Mouse (Mus musculus) midbrain, embryonic 10.5 days (tissue): Measurements from ENCODE around the gene Slc11a1. TPM values are rescaled to one million over a fixed set of nuclear protein-coding genes. Genes with fewer than 3 reads are reported as not detected.
"Not testable (repeated sequence)": the region's sequence is repeated elsewhere in the genome, so short reads cannot be mapped to it uniquely, and the experiment has no call there.

Experiments used
- DNase-seq: peaks from one replicate; pipeline ENCODE4 v3.0.0-alpha.2; 2017; ENCODE audit warnings: low spot score
- H3K27ac ChIP-seq: fragments of 300-500 bp; sonication (generic); replicated peaks from 2 replicates; pipeline ENCODE4 v1.5.1; 2016; ENCODE audit warnings: mild to moderate bottlenecking
- H3K27me3 ChIP-seq: fragments of 300-500 bp; sonication (generic); 2 replicates; pipeline ENCODE4 v1.6.1; 2016; ENCODE audit warnings: low read depth, mild to moderate bottlenecking; ENCODE audit not compliant: poor library complexity, severe bottlenecking
- H3K36me3 ChIP-seq: fragments of 300-500 bp; sonication (generic); 2 replicates; pipeline ENCODE4 v1.6.1; 2016; ENCODE audit warnings: mild to moderate bottlenecking, moderate library complexity
- H3K4me1 ChIP-seq: fragments of 300-500 bp; sonication (generic); 2 replicates; pipeline ENCODE4 v1.6.1; 2016
- H3K4me3 ChIP-seq: fragments of 300-500 bp; sonication (generic); 2 replicates; pipeline ENCODE4 v1.5.1; 2016; ENCODE audit warnings: mild to moderate bottlenecking, moderate library complexity
- H3K9me3 ChIP-seq: fragments of 300-500 bp; sonication (generic); replicated peaks from 2 replicates; pipeline ENCODE4 v1.6.1; 2016; ENCODE audit warnings: mild to moderate bottlenecking
- WGBS: fragments of 180-500 bp; shearing (Covaris S2); methylation state at CpG from one replicate; pipeline ENCODE4 v1.1.7; 2016; 5-methylcytosine and 5-hydroxymethylcytosine counted together
- polyA plus RNA-seq: library from polyadenylated mRNA; unstranded; fragments of >200 nt; fragmentation: Nextera tagmentation; extraction: Ambion mirVana; gene quantifications from 2 replicates; pipeline ENCODE4 v1.2.1, GENCODE M21; 2016

Gene Slc11a1
- polyA plus RNA-seq, 1 experiment from 2014 or later = 1.4 TPM

DNA sequence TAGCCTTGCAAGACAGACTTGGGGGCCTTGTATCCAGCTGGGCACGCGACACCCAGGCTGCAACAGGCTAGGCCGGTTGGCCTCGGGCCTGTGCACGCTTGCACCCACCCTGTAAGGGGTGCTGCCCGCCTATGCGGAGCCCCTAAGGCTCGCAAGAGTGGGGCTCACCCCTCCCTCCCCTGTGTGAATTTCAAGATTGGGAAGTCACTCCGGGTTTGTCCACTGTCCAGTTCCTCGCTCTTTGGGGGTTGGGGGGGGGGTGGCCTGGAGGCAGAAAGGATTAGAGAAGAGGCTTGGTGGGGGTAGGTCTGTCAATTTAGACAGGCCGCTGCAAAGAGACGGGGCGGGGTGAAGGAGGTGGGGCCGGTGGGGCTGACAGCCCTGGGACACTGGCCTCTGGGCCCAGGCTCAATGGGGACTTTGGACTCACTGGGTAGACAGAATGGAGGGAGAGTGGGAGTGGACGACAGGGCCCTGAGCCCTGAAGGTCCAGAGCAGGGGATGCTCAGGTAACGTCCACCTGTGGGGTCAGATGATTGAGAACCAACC, 17.5 kb downstream of the Slc11a1 start:
- H3K4me3 ChIP-seq = peak overlapping the region; percentile 97
- H3K27ac ChIP-seq = peak overlapping the region; percentile 99
- peaks cover 64% of the 10 kb centered on the region for H3K4me1 ChIP-seq
- peak; percentile 64 for DNase-seq
- peaks cover 30% of the 10 kb centered on the region for H3K36me3 ChIP-seq
- no peaks in the 10 kb centered on the region for H3K9me3 ChIP-seq
- WGBS = 2% methylated on average over 16 of the region's 16 CpGs
- peaks cover 31% of the 10 kb centered on the region for H3K27me3 ChIP-seq

DNA sequence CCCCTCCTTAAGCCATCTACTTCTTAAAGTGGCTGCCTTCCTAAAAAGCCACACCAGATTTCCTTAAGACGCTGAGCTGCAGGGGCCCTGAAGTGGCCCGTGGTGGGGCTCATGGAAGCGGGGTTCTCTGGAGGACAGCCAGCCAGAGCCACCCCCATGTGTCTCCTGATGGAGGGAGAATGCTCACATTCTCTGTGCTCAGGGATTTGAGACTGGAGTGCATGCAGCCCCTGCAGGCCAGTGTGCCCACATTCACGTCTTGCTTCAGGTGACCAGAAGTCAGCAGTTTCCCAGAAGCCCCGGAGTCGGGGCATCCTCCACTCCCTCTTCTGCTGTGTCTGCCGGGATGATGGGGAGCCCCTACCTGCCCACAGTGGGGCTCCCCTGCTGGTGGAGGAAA, 18.0 kb downstream of the Slc11a1 start:
- WGBS = 45% methylated on average over 7 of the region's 7 CpGs
- no peak for DNase-seq
- peaks cover 30% of the 10 kb centered on the region for H3K36me3 ChIP-seq
- peak overlapping the region; percentile 97 for H3K4me3 ChIP-seq
- H3K27me3 ChIP-seq = peaks cover 30% of the 10 kb centered on the region
- no peaks in the 10 kb centered on the region for H3K9me3 ChIP-seq
- H3K4me1 ChIP-seq = peaks cover 66% of the 10 kb centered on the region
- peak overlapping the region; percentile 99 for H3K27ac ChIP-seq

DNA sequence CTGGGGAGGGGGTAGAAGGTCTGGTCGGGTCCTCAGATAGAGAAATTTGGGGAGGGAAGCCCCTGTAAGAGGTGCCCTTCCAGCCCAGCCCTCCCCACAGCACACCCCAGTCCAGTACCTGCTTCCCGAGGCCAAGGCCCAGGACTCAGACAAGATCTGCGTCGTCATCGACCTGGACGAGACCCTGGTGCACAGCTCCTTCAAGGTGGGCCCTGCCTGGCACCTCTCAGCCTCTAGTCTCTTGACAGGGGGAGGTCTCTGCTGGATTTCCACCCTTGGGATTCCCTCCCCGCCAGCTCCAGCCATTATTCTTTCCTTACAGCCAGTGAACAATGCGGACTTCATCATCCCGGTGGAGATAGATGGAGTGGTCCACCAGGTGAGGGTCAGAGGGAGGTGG, 18.7 kb downstream of the Slc11a1 start:
- no peak for DNase-seq
- H3K27ac ChIP-seq = no peak overlapping the region

DNA sequence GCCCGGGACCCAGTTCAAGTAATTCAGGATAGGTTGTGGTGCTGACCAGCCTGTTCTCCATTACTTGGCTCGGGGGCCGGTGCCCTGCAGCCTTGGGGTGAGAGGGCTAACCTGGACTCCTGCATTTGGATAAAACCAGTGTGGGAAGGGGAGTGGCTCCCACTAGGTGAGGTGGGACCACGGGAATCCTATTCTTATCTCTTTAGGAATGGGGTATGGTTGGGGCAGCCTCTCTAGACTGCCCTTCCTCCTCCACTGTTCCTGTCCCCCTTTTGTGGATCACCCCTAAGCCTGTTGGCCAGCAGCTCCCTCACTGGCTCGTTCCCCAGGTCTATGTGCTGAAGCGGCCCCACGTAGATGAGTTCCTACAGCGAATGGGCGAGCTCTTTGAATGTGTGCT, 19.3 kb downstream of the Slc11a1 start:
- H3K4me3 ChIP-seq = 0 out of 2 replicates have a peak overlapping the region, but pooled peaks have one; percentile 97

More for the DNA sequence above, 18.7 kb downstream of the Slc11a1 start:
- WGBS = 94% methylated on average over 9 of the region's 9 CpGs
- Histone ChIP-seq H3K4me3 (peak overlapping the region; percentile 97; the same call in 1 of the 2 replicates), H3K27me3 (peaks cover 23% of the 10 kb centered on the region), H3K36me3 (peaks cover 30% of the 10 kb centered on the region), H3K4me1 (peaks cover 68% of the 10 kb centered on the region), H3K9me3 (no peaks in the 10 kb centered on the region)

DNA sequence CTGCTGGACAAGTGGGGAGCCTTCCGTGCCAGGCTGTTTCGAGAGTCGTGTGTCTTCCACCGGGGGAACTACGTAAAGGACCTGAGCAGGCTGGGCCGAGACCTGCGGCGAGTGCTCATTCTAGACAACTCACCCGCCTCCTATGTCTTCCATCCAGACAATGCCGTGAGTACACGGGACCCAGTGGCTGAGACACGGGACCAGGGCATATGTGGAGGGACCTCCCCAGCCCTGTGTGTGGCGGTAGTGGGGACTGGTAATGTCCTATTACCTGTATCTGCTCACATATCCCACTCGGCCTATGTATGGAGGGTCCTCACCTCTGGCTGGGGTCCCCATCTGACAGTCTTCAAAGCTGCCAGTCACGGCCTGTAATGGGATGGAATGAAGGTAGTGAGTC, 19.9 kb downstream of the Slc11a1 start:
- H3K27me3 ChIP-seq = peaks cover 11% of the 10 kb centered on the region
- H3K4me1 ChIP-seq = peaks cover 62% of the 10 kb centered on the region
- no peak for DNase-seq
- no peaks in the 10 kb centered on the region for H3K9me3 ChIP-seq
- H3K36me3 ChIP-seq = peaks cover 30% of the 10 kb centered on the region
- H3K4me3 ChIP-seq = no peak overlapping the region
- WGBS = 92% methylated on average over 15 of the region's 15 CpGs
- H3K27ac ChIP-seq = no peak overlapping the region

More for the DNA sequence above, 19.3 kb downstream of the Slc11a1 start:
- no peak for DNase-seq
- H3K27ac ChIP-seq = no peak overlapping the region
- H3K4me1 ChIP-seq = peaks cover 67% of the 10 kb centered on the region
- H3K27me3 ChIP-seq = peaks cover 17% of the 10 kb centered on the region
- no peaks in the 10 kb centered on the region for H3K9me3 ChIP-seq
- WGBS = 94% methylated on average over 9 of the region's 9 CpGs
- peaks cover 30% of the 10 kb centered on the region for H3K36me3 ChIP-seq

DNA sequence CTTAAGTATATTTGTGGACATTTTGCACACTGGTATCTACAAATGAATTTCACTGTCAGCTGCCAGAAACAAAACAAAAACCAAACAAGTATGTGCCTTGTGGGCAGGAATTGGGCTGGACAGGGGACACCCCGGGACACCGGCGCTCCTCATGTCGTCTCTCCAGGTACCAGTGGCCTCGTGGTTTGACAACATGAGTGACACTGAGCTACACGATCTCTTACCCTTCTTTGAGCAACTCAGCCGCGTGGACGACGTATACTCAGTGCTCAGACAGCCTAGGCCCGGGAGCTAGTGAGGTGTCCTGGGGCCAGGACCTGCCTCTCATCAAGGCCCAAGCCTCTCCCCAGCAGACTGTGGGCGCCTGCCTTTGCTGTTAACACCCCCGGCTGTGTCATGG, 20.3 kb downstream of the Slc11a1 start:
- Histone ChIP-seq H3K27me3 (peaks cover 7% of the 10 kb centered on the region), H3K4me3 (no peak overlapping the region), H3K4me1 (peaks cover 57% of the 10 kb centered on the region), H3K36me3 (peaks cover 30% of the 10 kb centered on the region), H3K27ac (no peak overlapping the region), H3K9me3 (no peaks in the 10 kb centered on the region)
- no peak for DNase-seq
- 92% methylated on average over 13 of the region's 13 CpGs for WGBS

DNA sequence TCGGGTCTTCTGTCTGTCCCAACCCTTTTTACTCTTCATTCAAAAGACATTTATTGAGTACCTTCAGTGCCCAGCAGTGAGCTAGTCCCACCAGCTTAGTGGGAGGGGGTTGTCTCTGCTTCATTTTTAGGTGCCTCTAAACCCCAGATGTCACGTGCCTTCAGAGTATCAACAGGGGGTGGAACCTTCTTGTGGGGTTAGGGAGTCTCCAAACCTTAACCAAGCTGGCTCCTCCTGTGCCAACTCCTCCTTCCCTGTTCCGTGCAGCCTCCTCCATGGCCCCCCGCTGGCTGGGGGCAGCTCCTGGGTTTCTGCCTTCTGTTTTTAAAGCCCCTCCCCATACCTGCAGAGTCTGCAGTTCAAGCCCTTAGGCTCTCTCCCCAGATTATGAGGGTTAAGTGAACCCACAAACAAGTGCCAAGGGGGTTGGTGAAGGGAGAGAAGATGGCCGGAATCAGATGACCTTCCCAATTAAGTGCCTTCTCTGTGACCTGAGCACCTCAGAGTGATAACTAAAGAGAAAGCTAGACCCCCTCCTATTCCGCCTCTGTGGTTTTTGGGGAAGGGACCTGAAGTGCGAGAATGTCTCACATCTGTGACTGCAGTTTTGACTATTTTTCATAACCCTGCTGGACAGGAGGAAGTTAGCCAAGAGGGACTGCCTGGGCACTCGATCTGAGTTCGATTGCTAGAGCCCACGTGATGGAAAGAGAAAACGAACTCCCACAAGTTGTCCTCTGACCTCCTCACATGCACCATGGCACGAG, 21.6 kb downstream of the Slc11a1 start:
- peak overlapping the region; percentile 89 for H3K27ac ChIP-seq
- not testable (repeated sequence) for H3K27me3 ChIP-seq, DNase-seq, H3K9me3 ChIP-seq
- H3K4me1 ChIP-seq = peaks cover 46% of the 10 kb centered on the region
- H3K36me3 ChIP-seq = peaks cover 30% of the 10 kb centered on the region
- peak overlapping the region; percentile 57 for H3K4me3 ChIP-seq
- 6% methylated on average over 12 of the region's 12 CpGs for WGBS

DNA sequence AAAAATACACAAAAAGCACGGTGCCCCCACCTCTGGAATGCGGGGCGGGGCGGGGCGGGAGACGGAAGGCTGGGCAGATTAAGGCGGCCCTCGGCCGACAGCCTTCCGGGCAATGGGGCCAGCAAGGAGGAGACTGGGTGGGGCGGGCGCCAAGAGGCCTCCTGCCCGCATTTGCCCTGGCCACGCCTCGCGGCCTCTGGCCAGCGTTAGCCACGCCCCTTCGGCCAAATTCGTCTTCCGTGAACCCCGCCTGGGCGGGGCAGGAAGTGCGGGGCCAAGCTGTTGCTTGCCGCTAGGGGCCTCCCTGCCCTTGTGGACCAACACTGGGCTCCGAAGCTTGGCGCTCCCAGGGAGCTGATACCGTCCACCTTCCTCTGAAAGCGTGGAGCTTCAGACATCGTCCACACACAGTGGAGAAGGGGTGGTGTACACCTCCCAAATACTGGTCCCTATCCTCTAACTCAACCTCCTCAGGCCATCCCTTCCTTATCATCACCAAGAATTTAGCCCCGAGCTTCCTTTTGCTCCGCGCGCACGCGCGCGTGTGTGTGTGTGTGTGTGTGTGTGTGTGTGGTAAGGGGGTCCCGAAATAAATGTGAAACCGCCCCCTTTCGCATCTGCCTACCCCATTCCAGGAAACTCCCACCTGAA, 22.4 kb downstream of the Slc11a1 start:
- peak; percentile 99 for DNase-seq
- H3K4me3 ChIP-seq = peak overlapping the region; percentile 57
- H3K27ac ChIP-seq = peak overlapping the region; percentile 89
- peaks cover 40% of the 10 kb centered on the region for H3K4me1 ChIP-seq
- no peaks in the 10 kb centered on the region for H3K27me3 ChIP-seq
- no peaks in the 10 kb centered on the region for H3K9me3 ChIP-seq
- peaks cover 30% of the 10 kb centered on the region for H3K36me3 ChIP-seq
- WGBS = under 1% methylated on average over 41 of the region's 41 CpGs

DNA sequence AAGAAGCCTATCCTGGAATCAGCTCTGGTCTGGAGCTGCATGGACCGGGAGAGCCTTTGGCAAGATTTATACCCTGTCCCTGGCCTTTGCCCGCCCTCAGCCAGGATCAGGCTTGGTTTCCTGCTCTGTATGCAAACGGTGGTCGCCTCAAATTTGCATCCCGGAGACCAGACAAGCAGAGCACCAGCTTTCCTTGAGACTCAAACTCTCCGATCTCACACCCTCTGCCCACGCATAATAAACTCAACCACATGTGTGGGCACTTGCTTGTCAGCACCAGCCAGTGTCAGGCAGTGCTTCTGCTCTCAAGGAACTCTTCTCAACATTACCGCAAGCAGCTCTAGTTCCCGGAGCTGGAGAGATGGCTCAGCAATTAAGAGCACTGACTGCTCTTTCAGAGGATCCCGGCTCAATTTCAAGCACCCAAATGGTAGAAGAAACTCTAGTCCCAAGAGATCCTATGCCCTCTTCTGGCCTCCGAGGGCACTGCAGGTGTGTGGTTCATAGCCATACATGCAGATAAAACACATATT, 23.0 kb downstream of the Slc11a1 start:
- H3K4me1 ChIP-seq = peaks cover 34% of the 10 kb centered on the region
- 7% methylated on average over 11 of the region's 11 CpGs for WGBS

DNA sequence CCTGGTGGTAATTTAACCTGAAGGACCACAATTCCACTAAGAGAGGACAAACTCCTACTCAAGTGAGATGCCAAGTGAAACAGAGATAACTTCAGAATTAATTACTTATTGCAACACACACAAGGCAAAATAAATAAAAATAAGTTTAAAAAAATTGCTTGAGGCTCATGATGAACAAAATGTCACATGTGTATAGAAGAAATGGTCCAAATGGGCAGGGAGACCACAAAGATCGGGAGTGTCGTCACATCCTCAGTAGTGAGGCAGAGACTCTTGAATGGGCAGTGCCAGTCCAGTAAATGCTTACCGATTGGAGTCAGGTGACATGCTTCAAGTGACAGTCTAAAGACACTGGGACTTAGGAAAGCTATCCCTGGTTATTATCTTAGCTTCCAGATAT, 25.5 kb downstream of the Slc11a1 start:
- no peak overlapping the region for H3K27ac ChIP-seq
- peaks cover 20% of the 10 kb centered on the region for H3K4me1 ChIP-seq
- no peak for DNase-seq
- H3K9me3 ChIP-seq = no peaks in the 10 kb centered on the region
- H3K36me3 ChIP-seq = peaks cover 4% of the 10 kb centered on the region; the same call in 1 of the 2 replicates
- H3K27me3 ChIP-seq = no peaks in the 10 kb centered on the region
- H3K4me3 ChIP-seq = no peak overlapping the region
- WGBS = 87% methylated on average over 3 of the region's 3 CpGs

More for the DNA sequence above, 23.0 kb downstream of the Slc11a1 start:
- H3K27me3 ChIP-seq = no peaks in the 10 kb centered on the region
- peak; percentile 75 for DNase-seq
- peaks cover 29% of the 10 kb centered on the region for H3K36me3 ChIP-seq
- peak overlapping the region; percentile 89 for H3K27ac ChIP-seq
- peak overlapping the region; percentile 57 for H3K4me3 ChIP-seq
- H3K9me3 ChIP-seq = no peaks in the 10 kb centered on the region

DNA sequence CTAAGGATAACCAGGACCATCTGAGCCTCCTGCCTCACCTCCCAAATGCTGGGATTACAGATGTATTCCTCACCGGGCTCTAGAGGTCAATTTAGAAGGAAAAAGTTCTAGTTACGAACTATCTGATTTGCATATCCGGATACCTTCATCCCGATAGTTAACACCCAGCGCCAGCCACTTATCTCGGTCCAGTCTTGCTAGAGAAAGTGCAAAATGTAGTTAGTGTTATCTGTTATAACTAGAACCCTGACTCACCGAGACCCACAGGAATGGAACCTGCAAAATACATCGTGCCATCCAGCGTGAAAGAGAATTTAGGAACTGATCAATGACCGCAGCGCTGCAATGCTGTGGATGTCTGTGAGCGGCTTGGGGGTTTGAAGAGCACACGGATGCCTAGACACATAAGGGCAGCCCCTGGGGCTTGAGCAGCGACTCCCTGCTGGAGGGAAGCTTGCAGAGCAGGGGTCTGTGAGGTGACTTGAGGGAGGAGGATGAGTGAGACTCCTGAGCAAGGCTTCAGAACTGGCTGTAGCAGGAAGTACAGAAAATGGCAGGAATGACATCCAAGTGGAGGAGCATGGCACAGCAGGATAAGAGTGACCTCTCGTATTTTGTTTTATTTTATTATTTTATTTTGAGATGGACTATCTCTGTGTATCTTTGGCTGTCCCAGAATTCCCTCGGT, 26.2 kb downstream of the Slc11a1 start:
- WGBS = 58% methylated on average over 16 of the region's 16 CpGs
- no peaks in the 10 kb centered on the region for H3K9me3 ChIP-seq
- DNase-seq = no peak

DNA sequence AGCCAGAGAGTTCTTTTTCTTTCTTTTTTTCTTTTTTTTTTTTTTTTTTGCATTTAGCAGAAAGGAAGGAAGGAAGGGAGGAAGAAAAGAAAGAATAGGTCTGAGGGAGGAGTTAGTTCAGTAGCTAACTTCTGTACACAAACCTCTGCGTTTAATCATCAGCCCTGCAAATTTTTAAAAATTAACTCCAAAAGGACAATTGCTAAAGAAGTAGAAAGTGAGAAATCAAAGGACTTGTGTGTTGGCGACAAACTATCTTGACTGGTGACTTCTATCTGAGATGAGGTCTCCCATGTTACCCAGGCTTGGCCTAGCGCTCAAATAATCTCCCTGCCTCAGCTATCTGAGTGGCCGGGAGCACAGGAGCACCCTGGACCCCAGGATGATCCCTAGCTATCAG, 29.2 kb downstream of the Slc11a1 start:
- no peaks in the 10 kb centered on the region for H3K27me3 ChIP-seq
- H3K4me1 ChIP-seq = peaks cover 3% of the 10 kb centered on the region; the same call in 1 of the 2 replicates
- H3K9me3 ChIP-seq = no peaks in the 10 kb centered on the region
- H3K4me3 ChIP-seq = no peak overlapping the region
- no peak overlapping the region for H3K27ac ChIP-seq
- no peaks in the 10 kb centered on the region for H3K36me3 ChIP-seq
- 89% methylated on average over 4 of the region's 4 CpGs for whole genome bisulfite sequencing
- no peak for DNase-seq

More for the DNA sequence above, 26.2 kb downstream of the Slc11a1 start:
- no peak overlapping the region for H3K27ac ChIP-seq
- H3K27me3 ChIP-seq = no peaks in the 10 kb centered on the region
- no peak overlapping the region for H3K4me3 ChIP-seq
- peaks cover 18% of the 10 kb centered on the region for H3K4me1 ChIP-seq
- no peaks in the 10 kb centered on the region for H3K36me3 ChIP-seq
